Mouse (Mus musculus) C2C12 (cell line): ENCODE results near the gene Ntn1. TPM values are rescaled to one million over a fixed set of nuclear protein-coding genes. Genes with fewer than 3 reads are reported as not detected.
A peak's percentile ranks its signal among the peaks of the same experiment; 100 is the strongest.

ENCODE experiments used
- H3K27me3 ChIP-seq: one replicate; pipeline ENCODE4 v1.6.1; 2011; ENCODE audit not compliant: control insufficient read depth, insufficient read depth, insufficient read length
- H3K36me3 ChIP-seq: one replicate; pipeline ENCODE4 v1.6.1; 2011; ENCODE audit not compliant: control insufficient read depth, insufficient read depth
- H3K4me3 ChIP-seq: one replicate; pipeline ENCODE4 v1.5.1; 2011; ENCODE audit warnings: mild to moderate bottlenecking, control low read depth; ENCODE audit not compliant: poor library complexity, insufficient read depth, severe bottlenecking
- H3K79me2 ChIP-seq: one replicate; pipeline ENCODE4 v1.6.1; 2011; ENCODE audit not compliant: control insufficient read depth, insufficient read depth
- H3K79me3 ChIP-seq: one replicate; pipeline ENCODE4 v1.6.1; 2011; ENCODE audit warnings: low read depth, control low read depth
- H3ac ChIP-seq: one replicate; pipeline ENCODE3; 2011; ENCODE audit warnings: low read depth; ENCODE audit not compliant: control insufficient read depth, insufficient read length
- CEBPB ChIP-seq: IDR thresholded peaks from one replicate; pipeline ENCODE4 v1.6.1; 2011; ENCODE audit warnings: low read depth, mild to moderate bottlenecking, control low read depth, moderate library complexity
- CTCF ChIP-seq: IDR thresholded peaks from one replicate; pipeline ENCODE4 v1.5.1; 2011; ENCODE audit not compliant: control insufficient read depth, insufficient read depth, insufficient read length
- FOSL1 ChIP-seq: IDR thresholded peaks from one replicate; pipeline ENCODE4 v1.8.0; 2011; ENCODE audit warnings: mild to moderate bottlenecking, low read length; ENCODE audit not compliant: poor library complexity, insufficient read depth, severe bottlenecking
- MAX ChIP-seq: IDR thresholded peaks from one replicate; pipeline ENCODE4 v1.6.1; 2011; ENCODE audit warnings: mild to moderate bottlenecking, control low read depth
- MYOD1 ChIP-seq: IDR thresholded peaks from one replicate; pipeline ENCODE4 v1.6.1; 2011; ENCODE audit warnings: low read depth; ENCODE audit not compliant: control insufficient read depth, insufficient read length
- MYOG ChIP-seq: IDR thresholded peaks from one replicate; pipeline ENCODE4 v1.6.1; 2011; ENCODE audit not compliant: control insufficient read depth, insufficient read length; ENCODE audit errors: extremely low read depth
- USF1 ChIP-seq: IDR thresholded peaks from one replicate; pipeline ENCODE4 v1.6.1; 2011; ENCODE audit warnings: low read depth, mild to moderate bottlenecking, control low read depth, moderate library complexity
- polyA plus RNA-seq: library from polyadenylated mRNA; unstranded; fragments of >200 nt; fragmentation: generic; extraction: Trizol; gene quantifications from one replicate; pipeline ENCODE4 v1.2.1, GENCODE M21; 2012; ENCODE audit warnings: missing spikeins

The Ntn1 gene
- polyA plus RNA-seq, 1 experiment, result 19.4 TPM

DNA sequence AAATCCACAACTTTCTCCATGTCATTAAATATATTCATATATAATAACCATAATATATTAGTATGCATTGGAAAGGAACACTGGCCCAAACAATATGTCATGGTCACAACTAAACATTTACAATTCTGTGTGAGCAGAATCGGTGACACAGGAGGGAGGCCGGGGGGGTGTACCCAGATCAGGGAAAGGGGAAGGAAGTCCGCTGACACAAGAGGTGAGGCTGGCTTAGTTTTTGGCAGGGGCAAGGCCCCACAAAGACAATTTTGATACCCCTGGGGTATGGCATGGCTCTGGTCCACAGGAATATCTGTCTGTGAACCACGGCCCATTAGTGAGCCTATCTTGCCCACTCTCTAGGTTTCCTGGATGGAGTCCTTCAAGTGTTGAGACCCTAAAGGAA, 191.1 kb downstream of the Ntn1 start:
- Histone ChIP-seq H3ac (no peak overlapping the region), H3K36me3 (peaks cover 9% of the 10 kb centered on the region), H3K79me2 (no peaks in the 10 kb centered on the region), H3K4me3 (no peak overlapping the region), H3K27me3 (no peaks in the 10 kb centered on the region), H3K79me3 (no peaks in the 10 kb centered on the region)
- TF ChIP-seq FOSL1, result no peak
- no peak for TF ChIP-seq CEBPB
- no peak for TF ChIP-seq USF1
- TF ChIP-seq MYOG, result no peak
- TF ChIP-seq MAX, result no peak
- TF ChIP-seq MYOD1, result no peak
- TF ChIP-seq CTCF, result no peak

- Histone ChIP-seq H3K79me2 (no peaks in the 10 kb centered on the region), H3K79me3 (no peaks in the 10 kb centered on the region), H3K36me3 (peaks cover 9% of the 10 kb centered on the region), H3K4me3 (no peak overlapping the region), H3ac (no peak overlapping the region), H3K27me3 (no peaks in the 10 kb centered on the region)
- no peak for TF ChIP-seq MYOD1
- no peak for TF ChIP-seq FOSL1
- no peak for TF ChIP-seq CTCF
- TF ChIP-seq MAX, result no peak
Measured at GRCm38 (mm10) chr11:68208582-68208981, 192.0 kb downstream of the Ntn1 start.

DNA sequence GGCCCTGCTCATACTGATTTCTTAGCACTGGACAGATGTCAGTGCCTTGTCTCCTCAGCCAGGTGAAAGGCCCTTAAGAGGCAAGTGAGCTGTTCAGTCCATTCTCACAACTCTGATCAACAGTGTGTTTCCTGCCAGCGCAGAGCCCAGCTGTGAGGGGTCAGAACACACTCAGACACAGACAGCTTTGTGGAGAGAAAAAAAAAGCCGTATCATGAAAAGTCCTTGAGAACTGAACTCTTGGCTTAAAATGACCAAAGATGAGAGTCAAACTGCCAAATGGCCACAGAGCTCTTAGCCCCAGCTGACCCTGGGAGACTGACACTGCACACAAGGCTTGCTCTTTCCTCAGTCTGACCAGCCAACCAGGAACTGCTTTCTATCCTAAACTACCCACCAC, 192.6 kb downstream of the Ntn1 start:
- no peaks in the 10 kb centered on the region for H3K27me3 ChIP-seq
- no peak overlapping the region for H3ac ChIP-seq
- H3K79me3 ChIP-seq, result no peaks in the 10 kb centered on the region
- TF ChIP-seq CTCF (no peak), USF1 (no peak), CEBPB (no peak), FOSL1 (no peak), MYOG (no peak), MAX (no peak), MYOD1 (no peak)
- H3K36me3 ChIP-seq, result peaks cover 9% of the 10 kb centered on the region
- H3K4me3 ChIP-seq, result no peak overlapping the region
- no peaks in the 10 kb centered on the region for H3K79me2 ChIP-seq

GRCm38 (mm10) chr11:68205572-68206229, 194.9 kb downstream of the Ntn1 start:
- H3K36me3 ChIP-seq, result peaks cover under 1% of the 10 kb centered on the region
- no peaks in the 10 kb centered on the region for H3K79me2 ChIP-seq
- no peaks in the 10 kb centered on the region for H3K79me3 ChIP-seq
- no peak overlapping the region for H3K4me3 ChIP-seq
- H3ac ChIP-seq, result no peak overlapping the region
- no peak for TF ChIP-seq CEBPB
- no peak for TF ChIP-seq USF1
- TF ChIP-seq MAX, result no peak
- no peak for TF ChIP-seq CTCF
- no peak for TF ChIP-seq FOSL1
- no peak for TF ChIP-seq MYOD1
- TF ChIP-seq MYOG, result no peak
- no peaks in the 10 kb centered on the region for H3K27me3 ChIP-seq

DNA sequence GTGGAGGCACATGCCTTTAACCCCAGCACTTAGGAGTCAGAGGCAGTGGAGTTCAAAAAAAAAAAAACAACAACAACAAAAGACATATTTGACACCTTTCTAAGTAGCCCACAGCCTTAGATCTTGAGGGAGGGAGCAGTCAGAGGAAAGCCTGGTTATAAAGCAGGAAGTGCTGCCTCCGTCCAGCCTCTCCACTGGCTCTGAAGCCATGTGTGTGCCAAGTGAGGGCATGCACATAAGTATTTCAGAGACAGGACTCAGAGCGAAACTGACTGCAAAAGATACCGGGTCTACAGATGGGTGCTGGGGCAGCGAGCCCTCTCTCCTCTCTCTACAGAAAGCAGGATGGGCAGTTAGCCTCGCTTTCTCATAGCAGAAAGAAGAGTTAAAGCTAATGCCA, 196.2 kb downstream of the Ntn1 start:
- no peak for TF ChIP-seq USF1
- Histone ChIP-seq H3K36me3 (no peaks in the 10 kb centered on the region), H3K79me3 (no peaks in the 10 kb centered on the region), H3K27me3 (no peaks in the 10 kb centered on the region), H3K4me3 (no peak overlapping the region), H3ac (no peak overlapping the region), H3K79me2 (no peaks in the 10 kb centered on the region)

GRCm38 (mm10) chr11:68203658-68204315, 196.8 kb downstream of the Ntn1 start:
- H3ac ChIP-seq, result no peak overlapping the region
- TF ChIP-seq FOSL1 (no peak), MYOD1 (peak; percentile 59)
- H3K4me3 ChIP-seq, result no peak overlapping the region
- H3K36me3 ChIP-seq, result no peaks in the 10 kb centered on the region
- no peaks in the 10 kb centered on the region for H3K79me3 ChIP-seq
- no peaks in the 10 kb centered on the region for H3K79me2 ChIP-seq
- no peaks in the 10 kb centered on the region for H3K27me3 ChIP-seq
